Mouse (Mus musculus) olfactory bulb, adult 2 months (tissue): ENCODE results near the gene Cacna1i. TPM values are rescaled to one million over a fixed set of nuclear protein-coding genes. Genes with fewer than 3 reads are reported as not detected.

Experiments
- H3K27ac ChIP-seq: fragments of 200-500 bp; 2 replicates; pipeline ENCODE4 v1.5.1; 2012; ENCODE audit warnings: low read depth, low read length; ENCODE audit not compliant: insufficient read depth
- H3K4me1 ChIP-seq: fragments of 200-500 bp; 2 replicates; pipeline ENCODE4 v1.6.1; 2012; ENCODE audit warnings: low read length; ENCODE audit not compliant: control insufficient read depth, insufficient read depth
- H3K4me3 ChIP-seq: fragments of 200-500 bp; 2 replicates; pipeline ENCODE4 v1.5.1; 2012; ENCODE audit warnings: mild to moderate bottlenecking, low read depth, low read length, moderate library complexity; ENCODE audit not compliant: insufficient read depth
- CTCF ChIP-seq: fragments of 200-500 bp; IDR thresholded peaks from 2 replicates; pipeline ENCODE4 v1.5.1; 2012; ENCODE audit warnings: low read depth, mild to moderate bottlenecking, low read length, moderate library complexity; ENCODE audit not compliant: insufficient read depth
- POLR2A ChIP-seq: fragments of 200-500 bp; IDR thresholded peaks from 2 replicates; pipeline ENCODE4 v1.6.1; 2012; ENCODE audit warnings: mild to moderate bottlenecking, low read depth, low read length, moderate library complexity; ENCODE audit not compliant: insufficient read depth
- WGBS: fragments of 180-500 bp; shearing (Covaris S2); methylation state at CpG from one replicate; pipeline ENCODE4 v1.1.7; 2018; 5-methylcytosine and 5-hydroxymethylcytosine counted together
- polyA plus RNA-seq: library from polyadenylated mRNA; stranded (reverse); fragments of >200 nt; gene quantifications from 2 replicates; pipeline ENCODE4 v1.2.4, GENCODE M21; 2012; ENCODE audit warnings: low replicate concordance; ENCODE audit not compliant: missing spikeins, insufficient read depth, insufficient read length

Cacna1i gene
- polyA plus RNA-seq, 1 experiment, result not detected

GRCm38 (mm10) chr15:80401387-80401898 is 114.4 kb downstream of the Cacna1i start:
- Histone ChIP-seq H3K4me3 (no peak overlapping the region), H3K4me1 (peaks cover 16% of the 10 kb centered on the region), H3K27ac (no peak overlapping the region)
- TF ChIP-seq POLR2A (no peak), CTCF (no peak)
- WGBS, result 14% methylated on average over 2 of the region's 2 CpGs

- Histone ChIP-seq H3K4me3 (no peak overlapping the region), H3K27ac (no peak overlapping the region), H3K4me1 (peaks cover 16% of the 10 kb centered on the region)
- WGBS, result 28% methylated on average over 8 of the region's 8 CpGs
- TF ChIP-seq POLR2A (no peak), CTCF (no peak)
These were observed 114.9 kb downstream of the Cacna1i start for GRCm38 (mm10) chr15:80401980-80402379.

- WGBS, result 60% methylated on average over 1 of the region's 1 CpGs
- TF ChIP-seq CTCF, result no peak
- Histone ChIP-seq H3K4me1 (peaks cover 7% of the 10 kb centered on the region; the same call in 1 of the 2 replicates), H3K4me3 (no peak overlapping the region), H3K27ac (no peak overlapping the region)
These were observed 120.8 kb downstream of the Cacna1i start for GRCm38 (mm10) chr15:80407873-80408272.

- H3K27ac ChIP-seq, result no peak overlapping the region
- H3K4me3 ChIP-seq, result no peak overlapping the region
- H3K4me1 ChIP-seq, result peaks cover 30% of the 10 kb centered on the region
- 75% methylated on average over 7 of the region's 7 CpGs for WGBS
- no peak for TF ChIP-seq POLR2A
- TF ChIP-seq CTCF, result no peak
These were observed 123.6 kb downstream of the Cacna1i start for GRCm38 (mm10) chr15:80410661-80411060.

GRCm38 (mm10) chr15:80413070-80413469 is 126.0 kb downstream of the Cacna1i start:
- TF ChIP-seq CTCF (no peak), POLR2A (no peak)
- WGBS, result 57% methylated on average over 4 of the region's 4 CpGs

GRCm38 (mm10) chr15:80413988-80414721 is 127.1 kb downstream of the Cacna1i start:
- Histone ChIP-seq H3K4me3 (no peak overlapping the region), H3K27ac (no peak overlapping the region), H3K4me1 (peaks cover 36% of the 10 kb centered on the region)
- TF ChIP-seq POLR2A (no peak), CTCF (no peak)
- 55% methylated on average over 17 of the region's 17 CpGs for WGBS

More at GRCm38 (mm10) chr15:80413070-80413469, 126.0 kb downstream of the Cacna1i start:
- Histone ChIP-seq H3K4me1 (peaks cover 31% of the 10 kb centered on the region), H3K27ac (no peak overlapping the region), H3K4me3 (no peak overlapping the region)

GRCm38 (mm10) chr15:80415132-80415531 is 128.1 kb downstream of the Cacna1i start:
- no peak overlapping the region for H3K4me3 ChIP-seq
- peaks cover 36% of the 10 kb centered on the region for H3K4me1 ChIP-seq
- WGBS, result 85% methylated on average over 4 of the region's 4 CpGs
- TF ChIP-seq CTCF (no peak), POLR2A (no peak)
- H3K27ac ChIP-seq, result no peak overlapping the region

GRCm38 (mm10) chr15:80417066-80417465 is 130.0 kb downstream of the Cacna1i start:
- Histone ChIP-seq H3K4me1 (peaks cover 36% of the 10 kb centered on the region), H3K27ac (no peak overlapping the region), H3K4me3 (no peak overlapping the region)
- TF ChIP-seq POLR2A (no peak), CTCF (no peak)
- WGBS, result 72% methylated on average over 9 of the region's 9 CpGs

- Histone ChIP-seq H3K4me3 (no peak overlapping the region), H3K27ac (no peak overlapping the region), H3K4me1 (peaks cover 32% of the 10 kb centered on the region)
- TF ChIP-seq POLR2A (no peak), CTCF (no peak)
- WGBS, result 52% methylated on average over 2 of the region's 2 CpGs
These were observed 131.1 kb downstream of the Cacna1i start for GRCm38 (mm10) chr15:80418146-80418545.
